Mouse (Mus musculus): Measurements from ENCODE around the gene Wdr46. TPM values are rescaled to one million over a fixed set of nuclear protein-coding genes. Genes with fewer than 3 reads are reported as not detected.

Gene Wdr46
- polyA plus RNA-seq, 1 experiment from 2014 or later = 42.6 TPM

- WGBS = 96% methylated on average over 11 of the region's 11 CpGs
- DNase-seq (ENCODE audit: low spot score) (no peak), ATAC-seq (replicated peaks; ENCODE audit: low FRiP score) (no peak)
- Histone ChIP-seq H3K4me3 (ENCODE audit: low read depth, low read length) (no peak overlapping the region), H3K36me3 (ENCODE audit: control insufficient read depth, insufficient read depth, low read length) (peaks cover 8% of the 10 kb centered on the region; the same call in 1 of the 2 replicates), H3K9ac (ENCODE audit: low read length) (no peak overlapping the region), H3K4me1 (replicated peaks; ENCODE audit: control insufficient read depth, insufficient read depth, low read length) (peaks cover 16% of the 10 kb centered on the region), H3K9me3 (ENCODE audit: control insufficient read depth, low read length) (no peaks in the 10 kb centered on the region), H3K27me3 (ENCODE audit: control insufficient read depth, insufficient read depth, low read length) (no peaks in the 10 kb centered on the region), H3K4me2 (ENCODE audit: low read depth, low read length, severe bottlenecking) (no peak overlapping the region), H3K27ac (ENCODE audit: low read depth, low read length) (no peak overlapping the region)
Observed at GRCm38 (mm10) chr17:33958451-33958850, 18.0 kb downstream of the Wdr46 start.

DNA sequence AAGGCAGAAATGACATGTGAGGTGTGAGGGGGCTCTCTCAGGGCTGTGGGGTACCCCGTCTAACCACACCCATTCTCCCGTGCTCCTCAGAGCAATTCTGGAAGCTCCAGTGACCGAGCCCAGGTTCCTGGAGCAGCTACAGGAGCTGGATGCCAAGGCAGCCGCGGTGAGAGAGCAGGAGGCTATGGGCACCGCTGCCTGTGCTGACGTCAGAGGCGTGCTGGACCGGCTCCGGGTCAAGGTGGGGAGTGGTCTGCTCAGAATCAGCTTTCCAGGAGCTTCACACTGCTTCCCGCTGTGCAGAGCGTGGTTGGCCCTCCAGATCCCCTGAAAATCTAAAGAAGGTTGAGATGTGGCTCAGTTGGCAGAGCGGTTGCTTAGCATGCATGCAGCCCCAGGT lies 18.7 kb downstream of the Wdr46 start:
- 91% methylated on average over 13 of the region's 13 CpGs for WGBS
- peaks cover 4% of the 10 kb centered on the region; the same call in 1 of the 2 replicates for H3K36me3 ChIP-seq (ENCODE audit: control insufficient read depth, insufficient read depth, low read length)
- no peak for ATAC-seq (replicated peaks; ENCODE audit: low FRiP score)

DNA sequence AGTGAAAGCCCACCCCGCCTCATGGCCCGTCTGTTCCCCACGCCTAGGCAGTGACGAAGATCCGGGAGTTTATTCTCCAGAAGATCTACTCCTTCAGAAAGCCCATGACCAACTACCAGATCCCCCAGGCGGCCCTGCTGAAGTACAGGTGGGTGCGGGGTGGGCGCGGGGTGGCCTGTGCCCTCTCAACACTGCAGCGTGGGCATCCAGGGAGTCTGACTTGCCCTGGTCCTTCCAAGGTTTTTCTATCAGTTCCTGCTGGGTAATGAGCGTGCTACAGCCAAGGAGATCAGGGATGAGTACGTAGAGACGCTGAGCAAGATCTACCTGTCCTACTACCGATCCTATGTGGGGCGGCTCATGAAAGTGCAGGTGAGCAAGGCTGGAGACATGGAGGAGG lies 19.5 kb downstream of the Wdr46 start:
- Histone ChIP-seq H3K4me1 (replicated peaks; ENCODE audit: control insufficient read depth, insufficient read depth, low read length) (peaks cover 5% of the 10 kb centered on the region; the same call in 1 of the 2 replicates), H3K4me3 (ENCODE audit: low read depth, low read length) (no peak overlapping the region), H3K9me3 (ENCODE audit: control insufficient read depth, low read length) (no peaks in the 10 kb centered on the region), H3K4me2 (ENCODE audit: low read depth, low read length, severe bottlenecking) (no peak overlapping the region), H3K27ac (ENCODE audit: low read depth, low read length) (no peak overlapping the region), H3K36me3 (ENCODE audit: control insufficient read depth, insufficient read depth, low read length) (peaks cover 4% of the 10 kb centered on the region; the same call in 1 of the 2 replicates), H3K9ac (ENCODE audit: low read length) (no peak overlapping the region), H3K27me3 (ENCODE audit: control insufficient read depth, insufficient read depth, low read length) (no peaks in the 10 kb centered on the region)
- WGBS = 92% methylated on average over 15 of the region's 15 CpGs
- DNase-seq (ENCODE audit: low spot score) (no peak), ATAC-seq (replicated peaks; ENCODE audit: low FRiP score) (no peak)

More for the DNA sequence above, 18.7 kb downstream of the Wdr46 start:
- Histone ChIP-seq H3K4me1 (replicated peaks; ENCODE audit: control insufficient read depth, insufficient read depth, low read length) (peaks cover 12% of the 10 kb centered on the region), H3K9me3 (ENCODE audit: control insufficient read depth, low read length) (no peaks in the 10 kb centered on the region), H3K4me2 (ENCODE audit: low read depth, low read length, severe bottlenecking) (no peak overlapping the region), H3K9ac (ENCODE audit: low read length) (no peak overlapping the region), H3K4me3 (ENCODE audit: low read depth, low read length) (no peak overlapping the region), H3K27me3 (ENCODE audit: control insufficient read depth, insufficient read depth, low read length) (no peaks in the 10 kb centered on the region), H3K27ac (ENCODE audit: low read depth, low read length) (no peak overlapping the region)
- no peak for DNase-seq (ENCODE audit: low spot score)

DNA sequence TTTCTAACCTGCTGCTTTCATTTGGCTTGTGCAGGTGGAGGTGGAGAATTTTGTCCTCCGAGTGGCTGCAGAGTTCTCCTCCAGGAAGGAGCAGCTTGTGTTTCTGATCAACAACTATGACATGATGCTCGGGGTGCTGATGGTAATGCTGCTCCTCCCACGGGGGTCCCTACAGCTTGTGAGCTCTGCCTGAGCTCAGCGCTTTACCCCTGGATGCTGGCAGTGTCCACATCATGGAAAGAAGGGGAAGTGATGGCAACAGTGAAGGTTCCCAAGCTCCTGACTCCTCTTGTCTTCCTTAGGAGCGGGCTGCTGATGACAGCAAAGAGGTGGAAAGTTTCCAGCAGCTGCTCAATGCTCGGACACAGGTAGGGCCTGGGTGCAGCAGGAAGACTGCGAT lies 22.4 kb downstream of the Wdr46 start:
- Histone ChIP-seq H3K4me3 (ENCODE audit: low read depth, low read length) (no peak overlapping the region), H3K36me3 (ENCODE audit: control insufficient read depth, insufficient read depth, low read length) (peaks cover 4% of the 10 kb centered on the region; the same call in 1 of the 2 replicates), H3K9ac (ENCODE audit: low read length) (no peak overlapping the region), H3K27ac (ENCODE audit: low read depth, low read length) (no peak overlapping the region), H3K9me3 (ENCODE audit: control insufficient read depth, low read length) (no peaks in the 10 kb centered on the region), H3K27me3 (ENCODE audit: control insufficient read depth, insufficient read depth, low read length) (no peaks in the 10 kb centered on the region), H3K4me2 (ENCODE audit: low read depth, low read length, severe bottlenecking) (no peak overlapping the region), H3K4me1 (replicated peaks; ENCODE audit: control insufficient read depth, insufficient read depth, low read length) (no peaks in the 10 kb centered on the region)
- 95% methylated on average over 7 of the region's 7 CpGs for WGBS
- no peak for ATAC-seq (replicated peaks; ENCODE audit: low FRiP score)
- no peak for DNase-seq (ENCODE audit: low spot score)

DNA sequence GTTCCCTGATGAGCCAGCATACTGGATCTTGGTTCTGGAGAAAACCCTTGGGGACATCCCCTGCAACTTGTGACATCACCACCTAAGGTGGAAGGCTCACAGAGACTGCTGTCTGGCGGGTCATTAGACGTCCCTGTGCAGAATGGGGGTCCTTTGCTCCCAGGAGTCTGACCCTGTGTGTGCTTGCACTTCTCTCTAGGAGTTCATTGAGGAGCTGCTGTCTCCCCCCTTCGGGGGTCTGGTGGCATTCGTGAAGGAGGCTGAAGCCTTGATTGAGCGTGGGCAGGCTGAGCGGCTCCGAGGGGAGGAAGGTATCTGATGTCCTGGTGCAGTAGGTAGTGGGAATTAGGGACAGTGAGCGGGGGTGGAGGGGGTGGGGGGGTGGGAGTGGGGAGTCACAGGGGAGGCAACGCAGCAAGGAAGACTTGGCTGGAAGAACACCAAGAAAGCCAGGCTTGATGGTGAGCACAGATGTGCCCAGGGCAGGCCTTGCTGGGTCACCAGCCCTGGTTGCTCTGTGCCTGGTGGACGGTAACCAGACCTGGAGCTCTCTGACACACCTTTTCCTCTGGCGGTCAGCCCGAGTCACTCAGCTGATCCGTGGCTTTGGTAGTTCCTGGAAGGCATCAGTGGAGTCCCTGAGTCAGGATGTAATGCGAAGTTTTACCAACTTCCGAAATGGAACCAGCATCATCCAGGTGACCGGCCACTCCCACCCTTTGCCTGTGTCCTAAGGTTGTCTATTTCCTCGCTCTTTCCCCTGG lies 24.8 kb downstream of the Wdr46 start:
- ATAC-seq (replicated peaks; ENCODE audit: low FRiP score) (no peak), DNase-seq (ENCODE audit: low spot score) (no peak)
- Histone ChIP-seq H3K27me3 (ENCODE audit: control insufficient read depth, insufficient read depth, low read length) (no peaks in the 10 kb centered on the region), H3K9ac (ENCODE audit: low read length) (no peak overlapping the region), H3K27ac (ENCODE audit: low read depth, low read length) (no peak overlapping the region), H3K4me1 (replicated peaks; ENCODE audit: control insufficient read depth, insufficient read depth, low read length) (no peaks in the 10 kb centered on the region), H3K4me2 (ENCODE audit: low read depth, low read length, severe bottlenecking) (no peak overlapping the region), H3K4me3 (ENCODE audit: low read depth, low read length) (no peak overlapping the region), H3K9me3 (ENCODE audit: control insufficient read depth, low read length) (no peaks in the 10 kb centered on the region), H3K36me3 (ENCODE audit: control insufficient read depth, insufficient read depth, low read length) (peaks cover 4% of the 10 kb centered on the region; the same call in 1 of the 2 replicates)
- WGBS = 94% methylated on average over 17 of the region's 17 CpGs

DNA sequence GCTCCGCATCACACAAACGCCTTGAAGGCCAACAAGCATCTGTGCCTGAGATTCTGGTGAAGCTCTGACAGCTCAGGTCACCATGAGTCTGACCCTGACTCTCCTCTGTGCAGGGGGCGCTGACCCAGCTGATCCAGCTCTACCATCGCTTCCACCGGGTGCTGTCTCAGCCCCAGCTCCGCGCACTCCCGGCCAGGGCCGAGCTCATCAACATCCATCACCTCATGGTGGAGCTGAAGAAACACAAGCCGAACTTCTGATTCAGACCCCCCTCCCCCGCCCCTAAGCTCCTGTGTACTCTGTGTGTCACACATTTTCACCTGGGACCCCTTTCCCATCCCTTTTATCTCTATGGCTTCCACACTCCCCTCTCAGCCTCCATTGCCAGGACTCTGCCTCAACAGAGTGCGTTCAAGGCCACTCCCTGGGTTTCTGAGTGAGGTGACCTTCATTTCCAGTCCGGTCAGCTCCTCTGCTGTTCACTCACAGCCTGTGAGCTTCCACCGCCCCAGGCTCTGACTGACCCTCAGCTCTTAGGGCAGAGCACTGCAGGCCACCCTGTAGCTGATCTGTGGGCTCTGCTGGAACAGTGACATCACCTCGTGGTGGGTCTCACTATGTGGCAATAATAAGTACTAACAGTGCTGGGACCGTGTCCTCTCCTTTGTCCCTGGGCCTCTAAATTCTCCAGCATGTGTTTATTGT lies 25.5 kb downstream of the Wdr46 start:
- Histone ChIP-seq H3K36me3 (ENCODE audit: control insufficient read depth, insufficient read depth, low read length) (peaks cover 4% of the 10 kb centered on the region; the same call in 1 of the 2 replicates), H3K4me1 (replicated peaks; ENCODE audit: control insufficient read depth, insufficient read depth, low read length) (no peaks in the 10 kb centered on the region), H3K27ac (ENCODE audit: low read depth, low read length) (no peak overlapping the region), H3K9ac (ENCODE audit: low read length) (no peak overlapping the region), H3K27me3 (ENCODE audit: control insufficient read depth, insufficient read depth, low read length) (no peaks in the 10 kb centered on the region), H3K9me3 (ENCODE audit: control insufficient read depth, low read length) (no peaks in the 10 kb centered on the region), H3K4me2 (ENCODE audit: low read depth, low read length, severe bottlenecking) (no peak overlapping the region), H3K4me3 (ENCODE audit: low read depth, low read length) (no peak overlapping the region)
- DNase-seq (ENCODE audit: low spot score) (no peak), ATAC-seq (replicated peaks; ENCODE audit: low FRiP score) (no peak)
- WGBS = 89% methylated on average over 16 of the region's 16 CpGs

DNA sequence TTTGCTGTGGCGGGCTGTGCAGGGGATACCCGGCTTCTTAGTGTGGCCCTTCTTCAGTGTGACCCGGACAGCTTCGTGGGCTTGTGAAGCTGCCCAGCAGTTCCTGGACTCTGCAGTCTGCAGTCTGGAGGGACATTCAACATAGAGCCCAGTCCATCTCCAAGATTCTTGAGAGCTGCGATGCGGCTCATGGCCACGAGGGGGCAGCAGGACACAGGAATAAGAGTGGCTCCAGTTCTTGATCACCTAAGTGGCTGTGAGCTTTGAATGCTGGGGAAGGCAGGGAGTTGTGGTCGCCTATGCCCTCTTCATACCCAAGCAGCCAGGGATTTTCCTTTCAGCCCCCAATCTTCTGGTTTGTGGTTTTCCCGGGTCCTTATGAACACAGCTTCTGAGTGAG lies 28.0 kb downstream of the Wdr46 start:
- ATAC-seq (replicated peaks; ENCODE audit: low FRiP score) (peak; percentile 79), DNase-seq (ENCODE audit: low spot score) (peak; percentile 91)
- Histone ChIP-seq H3K27me3 (ENCODE audit: control insufficient read depth, insufficient read depth, low read length) (no peaks in the 10 kb centered on the region), H3K4me3 (ENCODE audit: low read depth, low read length) (no peak overlapping the region), H3K4me1 (replicated peaks; ENCODE audit: control insufficient read depth, insufficient read depth, low read length) (no peaks in the 10 kb centered on the region), H3K27ac (ENCODE audit: low read depth, low read length) (no peak overlapping the region), H3K4me2 (ENCODE audit: low read depth, low read length, severe bottlenecking) (0 out of 2 replicates have a peak overlapping the region, but pooled peaks have one; percentile 5), H3K9ac (ENCODE audit: low read length) (no peak overlapping the region), H3K9me3 (ENCODE audit: control insufficient read depth, low read length) (no peaks in the 10 kb centered on the region), H3K36me3 (ENCODE audit: control insufficient read depth, insufficient read depth, low read length) (no peaks in the 10 kb centered on the region; the same call in 1 of the 2 replicates)
- WGBS = 3% methylated on average over 9 of the region's 9 CpGs

DNA sequence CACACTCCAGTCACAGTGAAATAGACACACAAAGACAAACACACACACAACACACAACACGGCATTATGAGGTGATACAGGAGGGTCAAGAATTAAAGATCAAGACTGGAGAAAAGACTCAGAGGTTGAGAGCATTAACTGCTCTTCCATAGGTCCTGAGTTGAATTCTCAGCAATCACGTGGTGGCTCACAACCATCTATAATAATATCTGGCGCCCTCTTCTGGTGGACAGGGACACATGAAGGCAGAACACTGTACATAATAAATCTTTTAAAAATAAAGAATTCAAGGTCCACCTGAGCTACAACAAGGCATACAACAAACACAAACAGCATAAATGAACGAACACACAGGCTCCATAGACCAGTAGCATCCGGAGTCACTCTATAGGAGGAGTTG lies 28.5 kb downstream of the Wdr46 start:
- H3K4me2 ChIP-seq (ENCODE audit: low read depth, low read length, severe bottlenecking) = no peak overlapping the region
- no peak for DNase-seq (ENCODE audit: low spot score)
- H3K9me3 ChIP-seq (ENCODE audit: control insufficient read depth, low read length) = no peaks in the 10 kb centered on the region
- H3K27me3 ChIP-seq (ENCODE audit: control insufficient read depth, insufficient read depth, low read length) = no peaks in the 10 kb centered on the region
- no peaks in the 10 kb centered on the region for H3K4me1 ChIP-seq (replicated peaks; ENCODE audit: control insufficient read depth, insufficient read depth, low read length)
- 33% methylated on average over 5 of the region's 5 CpGs for WGBS
- no peak overlapping the region for H3K9ac ChIP-seq (ENCODE audit: low read length)
- no peak overlapping the region for H3K4me3 ChIP-seq (ENCODE audit: low read depth, low read length)
- no peaks in the 10 kb centered on the region for H3K36me3 ChIP-seq (ENCODE audit: control insufficient read depth, insufficient read depth, low read length)
- H3K27ac ChIP-seq (ENCODE audit: low read depth, low read length) = no peak overlapping the region
- peak; percentile 24; the same call in 1 of the 2 replicates for ATAC-seq (replicated peaks; ENCODE audit: low FRiP score)

Data from forebrain, embryonic 11.5 days (tissue).